Comparison of ENCODE assay signal across 10 mouse cellular contexts in the genomic region with DNA sequence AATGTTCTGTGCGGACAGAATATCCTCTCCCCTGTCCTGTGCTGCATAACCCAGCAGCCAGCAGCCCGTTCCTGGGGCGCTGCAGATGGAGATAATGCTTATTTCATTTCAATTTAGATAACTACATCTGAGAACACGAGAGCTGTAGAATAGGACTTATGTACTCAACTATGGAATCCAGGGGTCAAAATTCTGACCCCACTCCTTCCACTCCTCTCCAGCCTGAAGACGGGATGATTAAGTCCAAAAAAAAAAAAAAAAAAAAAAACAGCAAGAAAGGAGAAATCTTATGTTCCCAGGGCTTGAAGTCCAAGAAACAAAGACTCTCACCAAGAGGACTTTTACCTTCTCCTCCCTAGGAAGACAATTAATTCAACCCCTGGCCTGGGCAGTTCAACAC. TPM values are rescaled to one million over a fixed set of nuclear protein-coding genes. Genes with fewer than 3 reads are reported as not detected.
DNase-seq lines count a peak whose midpoint lies in the region; ATAC-seq and TF ChIP-seq lines count a peak whose summit lies in the region.
"Had no signal": no experiment of that assay in that cellular context is flagged by ENCODE, and none has a peak within 500 bp of the region (broad histone marks: within the 10 kb centered on the region; RNA-seq: fewer than 3 reads in every experiment).

No protein-coding gene starts in this region.

- H3K4me3 ChIP-seq in hindbrain, embryonic 14.5 days (replicated peaks; ENCODE audit: low read length): no peak overlapping the region
- H3K4me3 ChIP-seq in hindbrain, embryonic 13.5 days: no peak overlapping the region
- H3K4me3 ChIP-seq in lung, embryonic 15.5 days: no peak overlapping the region
- no peak overlapping the region for H3K4me3 ChIP-seq in liver, embryonic 12.5 days
- no peak overlapping the region for H3K4me3 ChIP-seq in stomach, embryonic 15.5 days (replicated peaks)
- H3K4me3 ChIP-seq in midbrain, postnatal 0 days (ENCODE audit: low read depth, low read length): no peak overlapping the region
- H3K4me3 ChIP-seq: limb, embryonic 13.5 days; neural tube, embryonic 12.5 days had no signal

- no peak for TF ChIP-seq CTCF in midbrain, postnatal 0 days (IDR thresholded peaks at IDR 0.05)

- no peak overlapping the region for H3K4me2 ChIP-seq in hindbrain, embryonic 14.5 days (replicated peaks)
- no peak overlapping the region for H3K4me2 ChIP-seq in hindbrain, embryonic 13.5 days
- peak overlapping the region; percentile 9; the same call in 1 of the 2 replicates for H3K4me2 ChIP-seq in lung, embryonic 15.5 days
- no peak overlapping the region for H3K4me2 ChIP-seq in liver, embryonic 12.5 days
- peak overlapping the region; percentile 28; the same call in 1 of the 2 replicates for H3K4me2 ChIP-seq in stomach, embryonic 15.5 days
- no peak overlapping the region for H3K4me2 ChIP-seq in midbrain, postnatal 0 days (ENCODE audit: low read depth, low read length, poor library complexity, severe bottlenecking)
- H3K4me2 ChIP-seq: limb, embryonic 13.5 days; midbrain, embryonic 11.5 days; neural tube, embryonic 12.5 days had no signal

- no peaks in the 10 kb centered on the region for H3K9me3 ChIP-seq in hindbrain, embryonic 14.5 days (ENCODE audit: control insufficient read depth, low read length)
- no peaks in the 10 kb centered on the region for H3K9me3 ChIP-seq in hindbrain, embryonic 13.5 days
- H3K9me3 ChIP-seq in lung, embryonic 15.5 days: no peaks in the 10 kb centered on the region
- H3K9me3 ChIP-seq in liver, embryonic 12.5 days (replicated peaks): no peaks in the 10 kb centered on the region
- no peaks in the 10 kb centered on the region for H3K9me3 ChIP-seq in stomach, embryonic 15.5 days
- no peaks in the 10 kb centered on the region for H3K9me3 ChIP-seq in midbrain, postnatal 0 days (ENCODE audit: low read length)
- H3K9me3 ChIP-seq: limb, embryonic 13.5 days; neural tube, embryonic 12.5 days had no signal

- DNase-seq in hindbrain, embryonic 14.5 days (ENCODE audit: low spot score): no peak
- no peak for DNase-seq in lung, adult 18-20 months
- DNase-seq in midbrain, postnatal 0 days (ENCODE audit: low spot score): no peak

- peaks cover 68% of the 10 kb centered on the region for H3K4me1 ChIP-seq in hindbrain, embryonic 14.5 days (replicated peaks; ENCODE audit: control insufficient read depth, insufficient read depth, low read length)
- H3K4me1 ChIP-seq in hindbrain, embryonic 13.5 days (replicated peaks): peaks cover 87% of the 10 kb centered on the region
- peaks cover 98% of the 10 kb centered on the region for H3K4me1 ChIP-seq in lung, embryonic 15.5 days
- H3K4me1 ChIP-seq in liver, embryonic 12.5 days: peaks cover 86% of the 10 kb centered on the region
- peaks cover 75% of the 10 kb centered on the region for H3K4me1 ChIP-seq in stomach, embryonic 15.5 days
- peaks cover 24% of the 10 kb centered on the region; the same call in 1 of the 2 replicates for H3K4me1 ChIP-seq in midbrain, postnatal 0 days (ENCODE audit: insufficient read depth, low read length)

- 81% methylated on average over 5 of the region's 5 CpGs for WGBS in hindbrain, embryonic 14.5 days
- 73% methylated on average over 5 of the region's 5 CpGs for WGBS in hindbrain, embryonic 13.5 days
- 20% methylated on average over 5 of the region's 5 CpGs for WGBS in lung, embryonic 15.5 days
- 32% methylated on average over 5 of the region's 5 CpGs for WGBS in liver, embryonic 12.5 days (ENCODE audit: insufficient replicate concordance)
- WGBS in stomach, embryonic 15.5 days: 17% methylated on average over 5 of the region's 5 CpGs
- 73% methylated on average over 5 of the region's 5 CpGs for WGBS in midbrain, postnatal 0 days

- 0 out of 2 replicates have a peak overlapping the region, but pooled peaks have one; percentile 5 for H3K27ac ChIP-seq in hindbrain, embryonic 14.5 days
- H3K27ac ChIP-seq in hindbrain, embryonic 13.5 days: no peak overlapping the region
- H3K27ac ChIP-seq in lung, embryonic 15.5 days: peak overlapping the region; percentile 92
- H3K27ac ChIP-seq in liver, embryonic 12.5 days: peak overlapping the region; percentile 61; the same call in 1 of the 2 replicates
- H3K27ac ChIP-seq in stomach, embryonic 15.5 days: peak overlapping the region; percentile 84
- H3K27ac ChIP-seq in midbrain, postnatal 0 days (ENCODE audit: low read depth, low read length): no peak overlapping the region
- H3K27ac ChIP-seq: limb, embryonic 13.5 days; neural tube, embryonic 12.5 days had no signal

- no peak for ATAC-seq in hindbrain, embryonic 14.5 days (ENCODE audit: low FRiP score)
- ATAC-seq in hindbrain, embryonic 13.5 days (ENCODE audit: low FRiP score): no peak
- ATAC-seq in lung, embryonic 15.5 days (ENCODE audit: borderline replicate concordance, extremely low read depth, low FRiP score, low TSS enrichment): no peak
- no peak for ATAC-seq in liver, embryonic 12.5 days
- ATAC-seq in stomach, embryonic 15.5 days (ENCODE audit: insufficient read depth, low FRiP score, low read depth): no peak
- ATAC-seq in midbrain, postnatal 0 days (ENCODE audit: low FRiP score): no peak

- H3K9ac ChIP-seq in hindbrain, embryonic 14.5 days: no peak overlapping the region
- H3K9ac ChIP-seq in hindbrain, embryonic 13.5 days: no peak overlapping the region
- no peak overlapping the region for H3K9ac ChIP-seq in lung, embryonic 15.5 days
- no peak overlapping the region for H3K9ac ChIP-seq in liver, embryonic 12.5 days
- H3K9ac ChIP-seq in stomach, embryonic 15.5 days: no peak overlapping the region
- no peak overlapping the region for H3K9ac ChIP-seq in midbrain, postnatal 0 days (replicated peaks; ENCODE audit: low read length, poor library complexity, severe bottlenecking)
- H3K9ac ChIP-seq: limb, embryonic 13.5 days; neural tube, embryonic 12.5 days had no signal

- H3K36me3 ChIP-seq in hindbrain, embryonic 14.5 days (replicated peaks; ENCODE audit: control insufficient read depth, insufficient read depth): no peaks in the 10 kb centered on the region
- H3K36me3 ChIP-seq in hindbrain, embryonic 13.5 days: no peaks in the 10 kb centered on the region
- H3K36me3 ChIP-seq in lung, embryonic 15.5 days: no peaks in the 10 kb centered on the region
- H3K36me3 ChIP-seq in liver, embryonic 12.5 days: no peaks in the 10 kb centered on the region
- no peaks in the 10 kb centered on the region for H3K36me3 ChIP-seq in stomach, embryonic 15.5 days
- H3K36me3 ChIP-seq in midbrain, postnatal 0 days (ENCODE audit: insufficient read depth, low read length): no peaks in the 10 kb centered on the region
- H3K36me3 ChIP-seq: limb, embryonic 13.5 days; neural tube, embryonic 12.5 days had no signal

- H3K27me3 ChIP-seq in hindbrain, embryonic 14.5 days (ENCODE audit: control insufficient read depth, insufficient read depth, low read length): no peaks in the 10 kb centered on the region
- no peaks in the 10 kb centered on the region for H3K27me3 ChIP-seq in hindbrain, embryonic 13.5 days
- no peaks in the 10 kb centered on the region for H3K27me3 ChIP-seq in lung, embryonic 15.5 days
- no peaks in the 10 kb centered on the region for H3K27me3 ChIP-seq in liver, embryonic 12.5 days (replicated peaks)
- no peaks in the 10 kb centered on the region for H3K27me3 ChIP-seq in stomach, embryonic 15.5 days (replicated peaks)
- H3K27me3 ChIP-seq in midbrain, postnatal 0 days (ENCODE audit: insufficient read depth, low read length): no peaks in the 10 kb centered on the region
- H3K27me3 ChIP-seq: limb, embryonic 13.5 days; neural tube, embryonic 12.5 days had no signal

RNA-seq across cellular contexts. Expression of a gene that starts 14.5 kb away (rescaled TPM):
- polyA plus RNA-seq in hindbrain, embryonic 14.5 days (2014; fragmentation: Nextera tagmentation; extraction: Ambion mirVana): 22.5 and 23.7 TPM in 2 replicates
- polyA plus RNA-seq in hindbrain, embryonic 13.5 days (2015; fragmentation: Nextera tagmentation; extraction: Ambion mirVana): 22.0 and 23.1 TPM in 2 replicates
- 57.9 and 61.0 TPM in 2 replicates for polyA plus RNA-seq in lung, embryonic 15.5 days (2015; fragmentation: Nextera tagmentation; extraction: Ambion mirVana)
- polyA plus RNA-seq in liver, embryonic 12.5 days (2016; fragmentation: Nextera tagmentation; extraction: Ambion mirVana): 25.7 and 27.0 TPM in 2 replicates
- 45.8 and 49.5 TPM in 2 replicates for polyA plus RNA-seq in stomach, embryonic 15.5 days (2015; fragmentation: Nextera tagmentation; extraction: Ambion mirVana)
- total RNA-seq in midbrain, postnatal 0 days (2014; rRNA removed): 44.2 and 48.1 TPM in 2 replicates
- polyA plus RNA-seq in midbrain, postnatal 0 days (2015; fragmentation: Nextera tagmentation; extraction: Ambion mirVana): 13.7 and 13.8 TPM in 2 replicates

RNA-seq across cellular contexts. Expression of a gene that starts 55.0 kb away (rescaled TPM):
- 14.8 and 18.2 TPM in 2 replicates for polyA plus RNA-seq in hindbrain, embryonic 14.5 days (2014; fragmentation: Nextera tagmentation; extraction: Ambion mirVana)
- 15.5 and 15.6 TPM in 2 replicates for polyA plus RNA-seq in hindbrain, embryonic 13.5 days (2015; fragmentation: Nextera tagmentation; extraction: Ambion mirVana)
- 3.3 and 3.7 TPM in 2 replicates for polyA plus RNA-seq in lung, embryonic 15.5 days (2015; fragmentation: Nextera tagmentation; extraction: Ambion mirVana)
- 17.6 and 17.7 TPM in 2 replicates for polyA plus RNA-seq in liver, embryonic 12.5 days (2016; fragmentation: Nextera tagmentation; extraction: Ambion mirVana)
- polyA plus RNA-seq in stomach, embryonic 15.5 days (2015; fragmentation: Nextera tagmentation; extraction: Ambion mirVana): 4.7 and 5.4 TPM in 2 replicates
- 10.6 and 12.0 TPM in 2 replicates for total RNA-seq in midbrain, postnatal 0 days (2014; rRNA removed)
- 13.0 and 13.4 TPM in 2 replicates for polyA plus RNA-seq in midbrain, postnatal 0 days (2015; fragmentation: Nextera tagmentation; extraction: Ambion mirVana)

Comparison
In these comparisons a context has a peak if more than half of its experiments do, and no peak if none do; other contexts are left out.
1. H3K27ac ChIP-seq: peak in hindbrain, embryonic 14.5 days (single experiment), lung, embryonic 15.5 days (single experiment), liver, embryonic 12.5 days (single experiment) and stomach, embryonic 15.5 days (single experiment); none in hindbrain, embryonic 13.5 days (single experiment) and midbrain, postnatal 0 days (single experiment).
2. H3K4me2 ChIP-seq: peak in lung, embryonic 15.5 days (single experiment) and stomach, embryonic 15.5 days (single experiment); none in hindbrain, embryonic 14.5 days (single experiment), hindbrain, embryonic 13.5 days (single experiment), liver, embryonic 12.5 days (single experiment) and midbrain, postnatal 0 days (single experiment).